Mouse (Mus musculus): Measurements from ENCODE around the gene Arfip2. TPM values are rescaled to one million over a fixed set of nuclear protein-coding genes. Genes with fewer than 3 reads are reported as not detected.

Arfip2 gene
- total RNA-seq, 2 experiments from 2014 or later, result 5.7 to 8.0 TPM

GRCm38 (mm10) chr7:105617810-105618209 is 22.4 kb downstream of the Arfip2 start:
- intact Hi-C loops (cut with DNase I), result no loop called here
- no peak for DNase-seq

GRCm38 (mm10) chr7:105616561-105616960 is 23.7 kb downstream of the Arfip2 start:
- DNase-seq, result no peak
- intact Hi-C loops (cut with DNase I), result no loop called here

- intact Hi-C loops (cut with DNase I), result no loop called here
- no peak for DNase-seq
Observed at GRCm38 (mm10) chr7:105615720-105616119, 24.5 kb downstream of the Arfip2 start.

- intact Hi-C loops (cut with DNase I), result no loop called here
Observed at GRCm38 (mm10) chr7:105614400-105614799, 25.8 kb downstream of the Arfip2 start.

GRCm38 (mm10) chr7:105611767-105612166 is 28.4 kb downstream of the Arfip2 start:
- DNase-seq, result no peak
- intact Hi-C loops (cut with DNase I), result no loop called here

More at GRCm38 (mm10) chr7:105614400-105614799, 25.8 kb downstream of the Arfip2 start:
- no peak for DNase-seq

GRCm38 (mm10) chr7:105608467-105608866 is 31.7 kb downstream of the Arfip2 start:
- no peak for DNase-seq
- intact Hi-C loops (cut with DNase I), result no loop called here

- DNase-seq, result peak; percentile 43 to 57
- intact Hi-C loops (cut with DNase I), result loop anchor here (5.0 kb wide), 1 partner anchor 66 kb away; no protein-coding TSS in a partner anchor
Observed at GRCm38 (mm10) chr7:105602860-105603623, 37.2 kb downstream of the Arfip2 start.

- intact Hi-C loops (cut with DNase I), result no loop called here
- no peak for DNase-seq
Observed at GRCm38 (mm10) chr7:105590097-105590496, 50.1 kb downstream of the Arfip2 start.

GRCm38 (mm10) chr7:105588325-105588912 is 51.8 kb downstream of the Arfip2 start:
- no peak for DNase-seq
- intact Hi-C loops (cut with DNase I), result no loop called here

Other genes starting within 250 kb of the Arfip2 start
- 10 to 100 TPM; 11.0 to 12.2 TPM for gene Fam160a2, start 240.4 kb downstream of the Arfip2 start, total RNA-seq (2021)
- gene Cnga4, start 235.8 kb downstream of the Arfip2 start, total RNA-seq (2021), result not detected
- gene Cckbr, start 214.7 kb downstream of the Arfip2 start, total RNA-seq (2021), result not detected
- 10 to 100 TPM; 10.1 to 13.2 TPM for gene Cavin3, start 158.1 kb downstream of the Arfip2 start, total RNA-seq (2021)
- 10 to 100 TPM; 50.9 to 51.5 TPM for gene Smpd1, start 86.1 kb downstream of the Arfip2 start, total RNA-seq (2021)
- 1 to 10 TPM; 5.3 to 8.6 TPM for gene Apbb1, start 58.8 kb downstream of the Arfip2 start, total RNA-seq (2021)
- gene Hpx, start 40.3 kb downstream of the Arfip2 start, total RNA-seq (2021), result under 1 TPM in 1 of 2 experiments, not detected in 1; 0.36 TPM
- gene Trim3, start 6.8 kb downstream of the Arfip2 start, total RNA-seq (2021), result 10 to 100 TPM; 13.9 to 15.1 TPM
- gene Timm10b, start 360 bp downstream of the Arfip2 start, total RNA-seq (2021), result 10 to 100 TPM; 53.7 to 55.9 TPM
- 1 to 10 TPM; 1.8 to 2.2 TPM for gene Gm45799, start 136 bp upstream of the Arfip2 start, total RNA-seq (2021)
- under 1 TPM; 0.43 to 0.62 TPM for gene Dnhd1, start 10.4 kb upstream of the Arfip2 start, total RNA-seq (2021)
- 10 to 100 TPM; 44.3 to 45.6 TPM for gene Ilk, start 96.2 kb upstream of the Arfip2 start, total RNA-seq (2021)
- 10 to 100 TPM in 1 of 2 experiments, 1 to 10 TPM in 1; 9.9 to 13.3 TPM for gene Rrp8, start 97.0 kb upstream of the Arfip2 start, total RNA-seq (2021)
- 10 to 100 TPM; 64.6 to 74.8 TPM for gene Taf10, start 103.9 kb upstream of the Arfip2 start, total RNA-seq (2021)
- 10 to 100 TPM; 37.0 to 40.7 TPM for gene Tpp1, start 111.8 kb upstream of the Arfip2 start, total RNA-seq (2021)
- 1 to 10 TPM; 3.1 to 4.0 TPM for gene Dchs1, start 147.2 kb upstream of the Arfip2 start, total RNA-seq (2021)
- gene Mrpl17, start 170.7 kb upstream of the Arfip2 start, total RNA-seq (2021), result 100 to 1,000 TPM in 1 of 2 experiments, 10 to 100 TPM in 1; 93.2 to 109 TPM

Data from gastrocnemius, postnatal 36 days (tissue).